Mouse (Mus musculus) MEL (cell line): ENCODE results near the gene Epo. TPM values are rescaled to one million over a fixed set of nuclear protein-coding genes. Genes with fewer than 3 reads are reported as not detected.

Experiments
- DNase-seq: peaks from one replicate; pipeline ENCODE4 v3.0.0; 2011; ENCODE audit warnings: low read depth, low spot score
- H3K27ac ChIP-seq: 2 replicates; pipeline ENCODE4 v1.5.1; 2012; ENCODE audit warnings: low read depth, mild to moderate bottlenecking, control low read depth, low read length, moderate library complexity; ENCODE audit not compliant: control insufficient read depth
- H3K27me3 ChIP-seq, 2 experiments: fragments of 150-350 bp in 1 of 2; sonication (generic) in 1 of 2; 2 replicates each; pipeline ENCODE4 v1.6.1; 2012; ENCODE audit warnings: low read length in 2 of 2, mild to moderate bottlenecking in 2 of 2, improper control_type of control experiment in 1 of 2, moderate library complexity in 1 of 2; ENCODE audit not compliant: insufficient read depth in 2 of 2, control insufficient read depth in 1 of 2
- H3K36me3 ChIP-seq, 2 experiments: 2 replicates each; pipeline ENCODE4 v1.6.1; 2012 to 2014; ENCODE audit warnings: low read length in 2 of 2, improper control_type of control experiment in 1 of 2, inconsistent platforms in 1 of 2, mild to moderate bottlenecking in 1 of 2; ENCODE audit not compliant: insufficient read depth in 2 of 2, control insufficient read depth in 1 of 2
- H3K4me1 ChIP-seq, 2 experiments: fragments of 150-350 bp in 1 of 2; sonication (generic) in 1 of 2; 2 replicates each; pipeline ENCODE4 v1.6.1; 2012; ENCODE audit warnings: low read length in 2 of 2, improper control_type of control experiment in 1 of 2, mild to moderate bottlenecking in 1 of 2; ENCODE audit not compliant: insufficient read depth in 2 of 2, control insufficient read depth in 1 of 2
- H3K4me3 ChIP-seq, 2 experiments: fragments of 150-350 bp in 1 of 2; sonication (generic) in 1 of 2; 2 replicates each; pipeline ENCODE4 v1.5.1; 2012; ENCODE audit warnings: low read depth in 2 of 2, low read length in 2 of 2, mild to moderate bottlenecking in 2 of 2, moderate library complexity in 2 of 2, control low read depth in 1 of 2, improper control_type of control experiment in 1 of 2; ENCODE audit not compliant: control insufficient read depth in 1 of 2, insufficient read depth in 1 of 2
- H3K79me2 ChIP-seq: 2 replicates; pipeline ENCODE4 v1.6.1; 2012; ENCODE audit warnings: mild to moderate bottlenecking, low read length, moderate library complexity; ENCODE audit not compliant: control insufficient read depth, poor library complexity, insufficient read depth
- H3K9ac ChIP-seq: 2 replicates; pipeline ENCODE4 v1.6.1; 2012; ENCODE audit warnings: low read depth, mild to moderate bottlenecking, control low read depth, low read length, moderate library complexity; ENCODE audit not compliant: control insufficient read depth, poor library complexity, severe bottlenecking
- H3K9me3 ChIP-seq: fragments of 150-350 bp; sonication (generic); replicated peaks from 2 replicates; pipeline ENCODE4 v1.6.1; 2012; ENCODE audit warnings: mild to moderate bottlenecking, low read length, improper control_type of control experiment, moderate library complexity; ENCODE audit not compliant: insufficient read depth
- CHD1 ChIP-seq: IDR thresholded peaks from 2 replicates; pipeline ENCODE4 v1.6.1; 2012; ENCODE audit warnings: low read depth, mild to moderate bottlenecking, inconsistent platforms, low read length, improper control_type of control experiment
- EP300 ChIP-seq, 2 experiments: IDR thresholded peaks; 2 replicates each; pipeline ENCODE4 v1.6.1; 2011; ENCODE audit warnings: improper control_type of control experiment in 2 of 2, low read length in 2 of 2, low read depth in 1 of 2, mild to moderate bottlenecking in 1 of 2
- ETS1 ChIP-seq: IDR thresholded peaks from 2 replicates; pipeline ENCODE4 v1.6.1; 2012; ENCODE audit warnings: low read depth, mild to moderate bottlenecking, inconsistent platforms, low read length, improper control_type of control experiment, moderate library complexity
- KAT2A ChIP-seq: conservative IDR thresholded peaks from 2 replicates; pipeline ENCODE4 v1.6.1; 2012; ENCODE audit warnings: low read depth, low read length, improper control_type of control experiment, inconsistent platforms
- MAFK ChIP-seq: IDR thresholded peaks from 2 replicates; pipeline ENCODE4 v1.6.1; 2011; ENCODE audit warnings: low read depth, mild to moderate bottlenecking, low read length, improper control_type of control experiment, borderline replicate concordance
- MAX ChIP-seq: IDR thresholded peaks from 2 replicates; pipeline ENCODE4 v1.6.1; 2011; ENCODE audit warnings: low read length, improper control_type of control experiment
- MAZ ChIP-seq: IDR thresholded peaks from 2 replicates; pipeline ENCODE4 v1.6.1; 2012; ENCODE audit warnings: low read depth, mild to moderate bottlenecking, inconsistent platforms, low read length, improper control_type of control experiment
- MYC ChIP-seq: IDR thresholded peaks from 2 replicates; pipeline ENCODE4 v1.6.1; 2011; ENCODE audit warnings: low read depth, mild to moderate bottlenecking, low read length, improper control_type of control experiment, moderate library complexity
- NELFE ChIP-seq: IDR thresholded peaks from 2 replicates; pipeline ENCODE4 v1.6.1; 2011; ENCODE audit warnings: low read depth, low read length, improper control_type of control experiment
- POLR2A ChIP-seq, 2 experiments: IDR thresholded peaks; 2 replicates each; pipeline ENCODE4 v1.6.1; 2011 to 2012; ENCODE audit warnings: low read length in 2 of 2, mild to moderate bottlenecking in 2 of 2, control low read depth in 1 of 2, improper control_type of control experiment in 1 of 2, low read depth in 1 of 2, moderate library complexity in 1 of 2; ENCODE audit not compliant: control insufficient read depth in 1 of 2, insufficient read depth in 1 of 2, poor library complexity in 1 of 2
- POLR2AphosphoS2 ChIP-seq: IDR thresholded peaks from 2 replicates; pipeline ENCODE4 v1.6.1; 2011; ENCODE audit warnings: low read length, improper control_type of control experiment
- RAD21 ChIP-seq: IDR thresholded peaks from 2 replicates; pipeline ENCODE4 v1.6.1; 2011; ENCODE audit warnings: mild to moderate bottlenecking, low read depth, low read length, improper control_type of control experiment
- RCOR1 ChIP-seq: IDR thresholded peaks from 2 replicates; pipeline ENCODE4 v1.6.1; 2012; ENCODE audit warnings: low read depth, mild to moderate bottlenecking, inconsistent platforms, low read length, improper control_type of control experiment
- SMC3 ChIP-seq: IDR thresholded peaks from 2 replicates; pipeline ENCODE4 v1.6.1; 2011; ENCODE audit warnings: low read depth, low read length, improper control_type of control experiment
- TAL1 ChIP-seq: IDR thresholded peaks from 2 replicates; pipeline ENCODE4 v1.6.1; 2012; ENCODE audit warnings: mild to moderate bottlenecking, inconsistent platforms, low read length, moderate library complexity, mixed read lengths
- UBTF ChIP-seq: IDR thresholded peaks from 2 replicates; pipeline ENCODE4 v1.6.1; 2012; ENCODE audit warnings: low read depth, mild to moderate bottlenecking, inconsistent platforms, low read length, improper control_type of control experiment, moderate library complexity, borderline replicate concordance; ENCODE audit not compliant: insufficient read depth
- ZNF384 ChIP-seq: IDR thresholded peaks from 2 replicates; pipeline ENCODE4 v1.6.1; 2012; ENCODE audit warnings: low read depth, mild to moderate bottlenecking, inconsistent platforms, low read length, improper control_type of control experiment
- polyA plus RNA-seq, 2 experiments: library from polyadenylated mRNA; stranded (reverse) in 1 of 2; unstranded in 1 of 2; fragments of >175 nt in 1 of 2; fragments of >200 nt in 1 of 2; gene quantifications; 2 replicates each; pipeline versions ENCODE4 v1.2.1 to v1.2.4; 2012; ENCODE audit warnings: low replicate concordance in 2 of 2, low read depth in 1 of 2; ENCODE audit not compliant: insufficient read length in 2 of 2, insufficient read depth in 1 of 2, missing spikeins in 1 of 2
- total RNA-seq: library from RNA; depleted of rRNA; stranded (reverse); fragments of 300-350 nt; gene quantifications from 2 replicates; pipeline ENCODE4 v1.2.3, GENCODE M21; 2012

The Epo gene
- total and polyA plus RNA-seq, 3 experiments = not detected

DNA sequence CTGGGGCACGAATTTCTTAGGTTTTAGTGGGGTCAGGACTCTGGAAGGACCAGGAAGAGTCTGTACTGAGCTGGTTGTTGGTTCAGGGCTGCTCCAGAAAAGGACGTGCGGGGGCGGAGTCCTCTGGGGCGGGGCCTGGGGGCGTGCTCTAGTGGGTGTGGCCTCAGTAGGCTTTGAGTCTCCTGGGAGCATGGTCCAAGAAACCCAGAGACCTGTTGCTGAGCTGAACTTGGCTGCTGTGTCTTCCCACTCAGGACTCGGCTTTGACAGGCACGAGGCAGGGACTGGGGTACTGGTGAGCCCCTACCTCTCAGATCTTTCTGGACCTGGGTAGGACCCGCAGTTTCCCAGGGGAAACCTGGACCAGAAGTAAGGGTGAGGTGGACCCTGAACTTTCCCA is 36.6 kb upstream of the Epo start, which contains the start of gene Tfr2 (continued):
- TF ChIP-seq KAT2A = no peak
- TF ChIP-seq ZNF384 = no peak
- TF ChIP-seq RAD21 = no peak
- TF ChIP-seq MAX = 0 out of 2 replicates have a peak, but pooled peaks have one; percentile 4
- TF ChIP-seq MYC = 0 out of 2 replicates have a peak, but pooled peaks have one; percentile 24
- no peak for TF ChIP-seq RCOR1
- no peak for TF ChIP-seq TAL1
- TF ChIP-seq, all 39 proteins: peak for 8

- H3K36me3 ChIP-seq = peaks cover 3 to 13% of the 10 kb centered on the region in 2 experiments
- peaks cover 0 to 25% of the 10 kb centered on the region in 2 experiments; a peak in 2 of 4 replicates for H3K4me1 ChIP-seq
- peak; percentile 48 for TF ChIP-seq MAZ
- TF ChIP-seq ETS1 = no peak
- TF ChIP-seq, all 39 proteins: peak for 1
- H3K79me2 ChIP-seq = peaks cover 21% of the 10 kb centered on the region
- no peaks in the 10 kb centered on the region for H3K27me3 ChIP-seq
- H3K9ac ChIP-seq = peak overlapping the region; percentile 65
- no peaks in the 10 kb centered on the region for H3K9me3 ChIP-seq
- DNase-seq = peak; percentile 36
- no peak overlapping the region; the same call in 1 of the 2 replicates for H3K27ac ChIP-seq
- H3K4me3 ChIP-seq = peak overlapping the region; percentile 47 to 57
Measured at GRCm38 (mm10) chr5:137569031-137569430, 36.0 kb upstream of the Epo start.

- Histone ChIP-seq H3K27me3 (no peaks in the 10 kb centered on the region), H3K9me3 (no peaks in the 10 kb centered on the region), H3K4me1 (peaks cover 0 to 25% of the 10 kb centered on the region in 2 experiments; a peak in 2 of 4 replicates), H3K36me3 (peaks cover 0 to 13% of the 10 kb centered on the region in 2 experiments; a peak in 2 of 4 replicates), H3K4me3 (no peak overlapping the region), H3K79me2 (peaks cover 21% of the 10 kb centered on the region), H3K9ac (no peak overlapping the region), H3K27ac (no peak overlapping the region)
- TF ChIP-seq NELFE (no peak), UBTF (no peak), EP300 (IDR thresholded peaks at IDR 0.05; ENCODE audit: low read depth in 1 of 2, low read length in 2 of 2) (no peak), RCOR1 (no peak), POLR2A (IDR thresholded peaks at IDR 0.05; ENCODE audit: control insufficient read depth in 1 of 2, insufficient read depth in 1 of 2, low read depth in 1 of 2, low read length in 2 of 2, poor library complexity in 1 of 2) (no peak), MAX (no peak), TAL1 (no peak), SMC3 (no peak), POLR2AphosphoS2 (no peak), MAFK (no peak), RAD21 (no peak), MYC (no peak), CHD1 (no peak)
- DNase-seq = no peak
Measured at GRCm38 (mm10) chr5:137568223-137568798, 35.3 kb upstream of the Epo start.
